Mouse (Mus musculus): ENCODE measurements at regions not wholly inside any gene's neighbourhood (a gene's known extent, or its start where the extent isn't known, plus 50 kb on each side); places are given as distances from the start of the nearest gene placed in this dataset.

GRCm38 (mm10) chr3:120884189-120884588 lies 287.3 kb downstream of the Rwdd3 start:
- Histone ChIP-seq H3K27me3 (ENCODE audit: control insufficient read depth, insufficient read depth, low read length) (no peaks in the 10 kb centered on the region), H3K4me3 (ENCODE audit: low read depth, low read length) (no peak overlapping the region), H3K9ac (ENCODE audit: low read depth, low read length) (no peak overlapping the region), H3K36me3 (ENCODE audit: control insufficient read depth, insufficient read depth, low read length) (no peaks in the 10 kb centered on the region), H3K4me2 (no peak overlapping the region), H3K9me3 (replicated peaks; ENCODE audit: control insufficient read depth, low read length) (no peaks in the 10 kb centered on the region), H3K27ac (ENCODE audit: low read depth, low read length) (no peak overlapping the region), H3K4me1 (ENCODE audit: control insufficient read depth, insufficient read depth, low read length) (no peaks in the 10 kb centered on the region)
- WGBS (ENCODE audit: insufficient replicate concordance): 65% methylated on average over 10 of the region's 10 CpGs
- no peak for ATAC-seq (replicated peaks; ENCODE audit: insufficient number of reproducible peaks, low FRiP score, low TSS enrichment)

- Histone ChIP-seq H3K4me1 (ENCODE audit: control insufficient read depth, insufficient read depth, low read length) (no peaks in the 10 kb centered on the region), H3K9me3 (replicated peaks; ENCODE audit: control insufficient read depth, low read length) (no peaks in the 10 kb centered on the region), H3K4me2 (no peak overlapping the region), H3K27ac (ENCODE audit: low read depth, low read length) (no peak overlapping the region), H3K27me3 (ENCODE audit: control insufficient read depth, insufficient read depth, low read length) (no peaks in the 10 kb centered on the region), H3K9ac (ENCODE audit: low read depth, low read length) (no peak overlapping the region), H3K36me3 (ENCODE audit: control insufficient read depth, insufficient read depth, low read length) (no peaks in the 10 kb centered on the region), H3K4me3 (ENCODE audit: low read depth, low read length) (no peak overlapping the region)
- ATAC-seq (replicated peaks; ENCODE audit: insufficient number of reproducible peaks, low FRiP score, low TSS enrichment): no peak
- 70% methylated on average over 5 of the region's 5 CpGs for WGBS (ENCODE audit: insufficient replicate concordance)
Observed at GRCm38 (mm10) chr3:120883650-120884049, 287.8 kb downstream of the Rwdd3 start.

GRCm38 (mm10) chr3:120879409-120879808 lies 292.1 kb downstream of the Rwdd3 start:
- no peaks in the 10 kb centered on the region for H3K36me3 ChIP-seq (ENCODE audit: control insufficient read depth, insufficient read depth, low read length)
- H3K27ac ChIP-seq (ENCODE audit: low read depth, low read length): no peak overlapping the region
- no peak for ATAC-seq (replicated peaks; ENCODE audit: insufficient number of reproducible peaks, low FRiP score, low TSS enrichment)
- 79% methylated on average over 2 of the region's 2 CpGs for WGBS (ENCODE audit: insufficient replicate concordance)
- H3K4me3 ChIP-seq (ENCODE audit: low read depth, low read length): no peak overlapping the region
- no peak overlapping the region for H3K9ac ChIP-seq (ENCODE audit: low read depth, low read length)
- H3K9me3 ChIP-seq (replicated peaks; ENCODE audit: control insufficient read depth, low read length): no peaks in the 10 kb centered on the region
- no peaks in the 10 kb centered on the region for H3K27me3 ChIP-seq (ENCODE audit: control insufficient read depth, insufficient read depth, low read length)
- no peak overlapping the region for H3K4me2 ChIP-seq
- H3K4me1 ChIP-seq (ENCODE audit: control insufficient read depth, insufficient read depth, low read length): no peaks in the 10 kb centered on the region

GRCm38 (mm10) chr3:120875740-120876139 lies 295.8 kb downstream of the Rwdd3 start:
- no peak for ATAC-seq (replicated peaks; ENCODE audit: insufficient number of reproducible peaks, low FRiP score, low TSS enrichment)
- 81% methylated on average over 3 of the region's 3 CpGs for WGBS (ENCODE audit: insufficient replicate concordance)
- Histone ChIP-seq H3K9ac (ENCODE audit: low read depth, low read length) (no peak overlapping the region), H3K9me3 (replicated peaks; ENCODE audit: control insufficient read depth, low read length) (no peaks in the 10 kb centered on the region), H3K27me3 (ENCODE audit: control insufficient read depth, insufficient read depth, low read length) (no peaks in the 10 kb centered on the region), H3K36me3 (ENCODE audit: control insufficient read depth, insufficient read depth, low read length) (no peaks in the 10 kb centered on the region), H3K4me1 (ENCODE audit: control insufficient read depth, insufficient read depth, low read length) (no peaks in the 10 kb centered on the region), H3K27ac (ENCODE audit: low read depth, low read length) (no peak overlapping the region), H3K4me2 (no peak overlapping the region), H3K4me3 (ENCODE audit: low read depth, low read length) (no peak overlapping the region)

- H3K9me3 ChIP-seq (replicated peaks; ENCODE audit: control insufficient read depth, low read length): no peaks in the 10 kb centered on the region
- ATAC-seq (replicated peaks; ENCODE audit: insufficient number of reproducible peaks, low FRiP score, low TSS enrichment): no peak
- no peaks in the 10 kb centered on the region for H3K36me3 ChIP-seq (ENCODE audit: control insufficient read depth, insufficient read depth, low read length)
- H3K27me3 ChIP-seq (ENCODE audit: control insufficient read depth, insufficient read depth, low read length): no peaks in the 10 kb centered on the region
- no peak overlapping the region for H3K4me2 ChIP-seq
- 41% methylated on average over 8 of the region's 8 CpGs for WGBS (ENCODE audit: insufficient replicate concordance)
- no peak overlapping the region for H3K27ac ChIP-seq (ENCODE audit: low read depth, low read length)
- H3K9ac ChIP-seq (ENCODE audit: low read depth, low read length): no peak overlapping the region
- H3K4me3 ChIP-seq (ENCODE audit: low read depth, low read length): no peak overlapping the region
- H3K4me1 ChIP-seq (ENCODE audit: control insufficient read depth, insufficient read depth, low read length): no peaks in the 10 kb centered on the region
Observed at GRCm38 (mm10) chr3:120865036-120865435, 306.5 kb downstream of the Rwdd3 start.

GRCm38 (mm10) chr3:120861641-120862040 lies 309.9 kb downstream of the Rwdd3 start:
- Histone ChIP-seq H3K27ac (ENCODE audit: low read depth, low read length) (no peak overlapping the region), H3K4me3 (ENCODE audit: low read depth, low read length) (no peak overlapping the region), H3K9ac (ENCODE audit: low read depth, low read length) (no peak overlapping the region), H3K4me1 (ENCODE audit: control insufficient read depth, insufficient read depth, low read length) (no peaks in the 10 kb centered on the region), H3K9me3 (replicated peaks; ENCODE audit: control insufficient read depth, low read length) (no peaks in the 10 kb centered on the region), H3K36me3 (ENCODE audit: control insufficient read depth, insufficient read depth, low read length) (no peaks in the 10 kb centered on the region), H3K27me3 (ENCODE audit: control insufficient read depth, insufficient read depth, low read length) (no peaks in the 10 kb centered on the region), H3K4me2 (no peak overlapping the region)
- ATAC-seq (replicated peaks; ENCODE audit: insufficient number of reproducible peaks, low FRiP score, low TSS enrichment): no peak
- WGBS (ENCODE audit: insufficient replicate concordance): 65% methylated on average over 4 of the region's 4 CpGs

- Histone ChIP-seq H3K27ac (ENCODE audit: low read depth, low read length) (no peak overlapping the region), H3K9ac (ENCODE audit: low read depth, low read length) (no peak overlapping the region), H3K4me1 (ENCODE audit: control insufficient read depth, insufficient read depth, low read length) (no peaks in the 10 kb centered on the region), H3K9me3 (replicated peaks; ENCODE audit: control insufficient read depth, low read length) (no peaks in the 10 kb centered on the region), H3K27me3 (ENCODE audit: control insufficient read depth, insufficient read depth, low read length) (no peaks in the 10 kb centered on the region), H3K4me2 (no peak overlapping the region), H3K36me3 (ENCODE audit: control insufficient read depth, insufficient read depth, low read length) (no peaks in the 10 kb centered on the region), H3K4me3 (ENCODE audit: low read depth, low read length) (no peak overlapping the region)
- 84% methylated on average over 13 of the region's 13 CpGs for WGBS (ENCODE audit: insufficient replicate concordance)
- no peak for ATAC-seq (replicated peaks; ENCODE audit: insufficient number of reproducible peaks, low FRiP score, low TSS enrichment)
Observed at GRCm38 (mm10) chr3:120858281-120858680, 313.2 kb downstream of the Rwdd3 start.

GRCm38 (mm10) chr3:120854322-120854721 lies 317.2 kb downstream of the Rwdd3 start:
- no peaks in the 10 kb centered on the region for H3K9me3 ChIP-seq (replicated peaks; ENCODE audit: control insufficient read depth, low read length)

GRCm38 (mm10) chr3:120843623-120844022 lies 327.9 kb downstream of the Rwdd3 start:
- Histone ChIP-seq H3K4me1 (ENCODE audit: control insufficient read depth, insufficient read depth, low read length) (no peaks in the 10 kb centered on the region), H3K9ac (ENCODE audit: low read depth, low read length) (no peak overlapping the region), H3K9me3 (replicated peaks; ENCODE audit: control insufficient read depth, low read length) (no peaks in the 10 kb centered on the region), H3K4me3 (ENCODE audit: low read depth, low read length) (no peak overlapping the region), H3K36me3 (ENCODE audit: control insufficient read depth, insufficient read depth, low read length) (no peaks in the 10 kb centered on the region), H3K27ac (ENCODE audit: low read depth, low read length) (no peak overlapping the region), H3K4me2 (no peak overlapping the region), H3K27me3 (ENCODE audit: control insufficient read depth, insufficient read depth, low read length) (no peaks in the 10 kb centered on the region)
- 85% methylated on average over 2 of the region's 2 CpGs for WGBS (ENCODE audit: insufficient replicate concordance)
- no peak for ATAC-seq (replicated peaks; ENCODE audit: insufficient number of reproducible peaks, low FRiP score, low TSS enrichment)

More at GRCm38 (mm10) chr3:120854322-120854721, 317.2 kb downstream of the Rwdd3 start:
- Histone ChIP-seq H3K4me3 (ENCODE audit: low read depth, low read length) (no peak overlapping the region), H3K4me2 (no peak overlapping the region), H3K27me3 (ENCODE audit: control insufficient read depth, insufficient read depth, low read length) (no peaks in the 10 kb centered on the region), H3K27ac (ENCODE audit: low read depth, low read length) (no peak overlapping the region), H3K36me3 (ENCODE audit: control insufficient read depth, insufficient read depth, low read length) (no peaks in the 10 kb centered on the region), H3K4me1 (ENCODE audit: control insufficient read depth, insufficient read depth, low read length) (no peaks in the 10 kb centered on the region), H3K9ac (ENCODE audit: low read depth, low read length) (no peak overlapping the region)
- 88% methylated on average over 3 of the region's 3 CpGs for WGBS (ENCODE audit: insufficient replicate concordance)
- no peak for ATAC-seq (replicated peaks; ENCODE audit: insufficient number of reproducible peaks, low FRiP score, low TSS enrichment)

Measured in heart, embryonic 11.5 days (tissue).